Mouse (Mus musculus): Measurements from ENCODE around the gene AW011738.

- TF ChIP-seq POLR2A (IDR thresholded peaks at IDR 0.05; ENCODE audit: control insufficient read depth, low read depth, low read length) (no peak), CTCF (IDR thresholded peaks at IDR 0.05; ENCODE audit: control insufficient read depth, insufficient read depth, insufficient replicate concordance, low read depth, low read length) (no peak)
These were observed 31.7 kb downstream of the AW011738 start, which contains the start of gene Plekhn1 for GRCm38 (mm10) chr4:156234701-156235213.

Measured in testis, adult 2 months (tissue).